Mouse (Mus musculus) heart, adult 2 months (tissue): ENCODE measurements around the gene Fam98b.

Experiments
- CTCF ChIP-seq: fragments of 200-600 bp; IDR thresholded peaks from 2 replicates; pipeline ENCODE4 v1.8.1; 2022; ENCODE audit warnings: antibody characterized with exemption, mild to moderate bottlenecking, moderate library complexity
- POLR2A ChIP-seq: fragments of 200-500 bp; IDR thresholded peaks from 2 replicates; pipeline ENCODE4 v1.6.1; 2011; ENCODE audit warnings: mild to moderate bottlenecking, low read depth, low read length, control low read depth; ENCODE audit not compliant: insufficient read depth

DNA sequence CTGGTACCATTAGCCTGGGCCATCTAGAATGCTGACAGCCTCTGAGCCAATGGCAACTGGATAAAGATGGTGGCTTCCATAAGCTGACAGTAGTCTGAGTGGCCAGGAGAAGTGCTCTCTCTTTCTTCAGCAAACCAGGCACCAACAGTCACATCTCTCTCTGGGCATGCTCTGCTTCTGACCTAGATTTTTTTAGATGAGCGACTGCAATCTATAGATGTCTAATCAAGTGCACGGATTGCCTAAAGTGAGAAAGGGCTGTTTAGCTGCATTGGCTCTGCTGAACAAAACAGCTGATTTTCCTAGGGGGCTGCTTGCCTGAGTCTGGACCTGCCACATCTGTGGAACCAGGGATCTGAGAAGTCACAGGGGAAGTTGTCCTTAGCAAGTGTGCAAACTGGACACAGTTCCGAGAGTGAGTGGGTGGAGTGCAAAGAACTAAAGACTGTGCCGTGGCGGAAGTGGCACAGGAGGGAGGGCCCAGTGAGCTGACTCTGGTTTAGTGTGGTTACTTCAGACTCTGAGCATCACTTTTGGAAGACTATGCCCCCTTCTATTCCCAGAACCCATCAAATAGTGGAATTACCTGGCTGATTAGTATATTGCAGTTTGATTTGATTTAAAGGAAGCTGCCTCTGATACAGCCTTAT is 64.2 kb downstream of the Fam98b start:
- no peak for TF ChIP-seq CTCF
- no peak for TF ChIP-seq POLR2A
